ENCODE assay signal across 28 mouse cellular contexts in the genomic region with DNA sequence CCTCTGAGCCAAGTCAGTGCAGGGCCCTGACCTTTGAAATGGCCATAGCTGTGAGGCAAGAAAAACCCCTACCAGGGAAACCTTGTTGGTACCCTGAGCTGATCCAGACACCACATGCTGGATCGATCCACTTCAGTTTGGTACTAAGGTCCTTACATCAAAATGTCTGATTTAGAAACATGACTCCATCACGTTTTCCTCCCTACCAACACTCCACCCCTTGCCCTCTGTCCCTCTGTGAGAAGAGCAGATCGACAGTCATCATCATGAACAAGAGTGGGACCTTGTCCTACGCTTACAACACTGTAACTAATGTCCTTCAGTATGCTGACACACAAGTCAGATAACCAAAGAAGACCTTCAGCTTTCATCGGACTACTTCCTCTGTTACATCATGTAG.
DNase-seq lines count a peak whose midpoint lies in the region; ATAC-seq and TF ChIP-seq lines count a peak whose summit lies in the region.
"Had no signal": no experiment of that assay in that cellular context is flagged by ENCODE, and none has a peak within 500 bp of the region (broad histone marks: within the 10 kb centered on the region; RNA-seq: fewer than 3 reads in every experiment).

No protein-coding gene starts in this region.

- no peak for DNase-seq in forebrain, embryonic 10.5 days (ENCODE audit: extremely low spot score, low spot score)
- no peak for DNase-seq in liver, postnatal 0 days
- DNase-seq in liver, result no peak
- DNase-seq in adrenal gland, postnatal 14 days, result peak; percentile 55
- DNase-seq: cerebellum, adult 2 months; cerebellum, postnatal 14 days; gastrocnemius, postnatal 14 days; heart, postnatal 36 days; kidney, postnatal 14 days; lung, postnatal 4 days; right cerebral cortex, postnatal 25 days; spleen, adult 18-20 months; thymus, adult 18-20 months; thymus, postnatal 36 days had no signal

- no peak for TF ChIP-seq CTCF in liver, postnatal 0 days (IDR thresholded peaks at IDR 0.05; ENCODE audit: low read depth)

- no peak overlapping the region for H3K9ac ChIP-seq in forebrain, embryonic 12.5 days
- no peak overlapping the region for H3K9ac ChIP-seq in liver, postnatal 0 days (replicated peaks)
- no peak overlapping the region for H3K9ac ChIP-seq in midbrain, embryonic 15.5 days
- H3K9ac ChIP-seq: hindbrain, embryonic 12.5 days; intestine, embryonic 15.5 days; liver, embryonic 15.5 days; lung, embryonic 15.5 days; midbrain, embryonic 12.5 days; neural tube, embryonic 15.5 days had no signal

- H3K4me2 ChIP-seq in forebrain, embryonic 12.5 days, result no peak overlapping the region
- no peak overlapping the region for H3K4me2 ChIP-seq in liver, postnatal 0 days (ENCODE audit: low read depth, low read length)
- no peak overlapping the region for H3K4me2 ChIP-seq in midbrain, embryonic 15.5 days
- H3K4me2 ChIP-seq: hindbrain, embryonic 12.5 days; intestine, embryonic 15.5 days; liver, embryonic 15.5 days; lung, embryonic 15.5 days; midbrain, embryonic 12.5 days; neural tube, embryonic 15.5 days had no signal

- no peak for TF ChIP-seq EP300 in liver, postnatal 0 days (IDR thresholded peaks at IDR 0.05; ENCODE audit: low read depth)

- no peak for ATAC-seq in forebrain, embryonic 12.5 days (ENCODE audit: low FRiP score)
- ATAC-seq in liver, postnatal 0 days, result peak; percentile 67
- no peak for ATAC-seq in activated CD4-positive, CD25-positive, alpha-beta regulatory T cell, adult 4 months
- ATAC-seq in midbrain, embryonic 15.5 days (replicated peaks), result no peak
- ATAC-seq: hindbrain, postnatal 0 days; intestine, embryonic 15.5 days; Patski had no signal

- H3K27me3 ChIP-seq in forebrain, embryonic 12.5 days, result peaks cover 18% of the 10 kb centered on the region
- peaks cover 83% of the 10 kb centered on the region for H3K27me3 ChIP-seq in forebrain, embryonic 10.5 days (ENCODE audit: poor library complexity, severe bottlenecking)
- no peaks in the 10 kb centered on the region for H3K27me3 ChIP-seq in liver, postnatal 0 days (ENCODE audit: insufficient read depth, low read length)
- H3K27me3 ChIP-seq in midbrain, embryonic 15.5 days (replicated peaks), result 0 out of 2 replicates have a peak, but pooled peaks cover 3% of the 10 kb centered on the region
- H3K27me3 ChIP-seq: hindbrain, embryonic 12.5 days; intestine, embryonic 15.5 days; liver, embryonic 15.5 days; lung, embryonic 15.5 days; megakaryocyte, embryonic 14.5 days; neural tube, embryonic 15.5 days; Patski had no signal

- H3K9me3 ChIP-seq in forebrain, embryonic 12.5 days, result no peaks in the 10 kb centered on the region
- no peaks in the 10 kb centered on the region for H3K9me3 ChIP-seq in forebrain, embryonic 10.5 days
- H3K9me3 ChIP-seq in liver, postnatal 0 days (ENCODE audit: low read length), result no peaks in the 10 kb centered on the region
- H3K9me3 ChIP-seq in midbrain, embryonic 15.5 days, result no peaks in the 10 kb centered on the region
- H3K9me3 ChIP-seq: hindbrain, embryonic 12.5 days; intestine, embryonic 15.5 days; liver, embryonic 15.5 days; lung, embryonic 15.5 days; midbrain, embryonic 12.5 days; neural tube, embryonic 15.5 days had no signal

- peaks cover 7% of the 10 kb centered on the region; the same call in 1 of the 2 replicates for H3K36me3 ChIP-seq in forebrain, embryonic 12.5 days (replicated peaks)
- H3K36me3 ChIP-seq in forebrain, embryonic 10.5 days (replicated peaks), result peaks cover 11% of the 10 kb centered on the region
- H3K36me3 ChIP-seq in liver, postnatal 0 days (replicated peaks; ENCODE audit: insufficient read depth, low read length), result no peaks in the 10 kb centered on the region
- no peaks in the 10 kb centered on the region for H3K36me3 ChIP-seq in midbrain, embryonic 15.5 days (replicated peaks)
- H3K36me3 ChIP-seq: intestine, embryonic 15.5 days; liver, embryonic 15.5 days; neural tube, embryonic 15.5 days had no signal

- WGBS in forebrain, embryonic 12.5 days, result 57% methylated on average over 5 of the region's 5 CpGs
- 68% methylated on average over 5 of the region's 5 CpGs for WGBS in forebrain, embryonic 10.5 days
- 65% methylated on average over 5 of the region's 5 CpGs for WGBS in liver, postnatal 0 days (ENCODE audit: insufficient replicate concordance)
- WGBS in midbrain, embryonic 15.5 days, result 79% methylated on average over 5 of the region's 5 CpGs

- H3K4me1 ChIP-seq in forebrain, embryonic 12.5 days, result peaks cover 61% of the 10 kb centered on the region
- peaks cover 88% of the 10 kb centered on the region for H3K4me1 ChIP-seq in forebrain, embryonic 10.5 days
- 0 out of 2 replicates have a peak, but pooled peaks cover 2% of the 10 kb centered on the region for H3K4me1 ChIP-seq in liver, postnatal 0 days (ENCODE audit: insufficient read depth)
- H3K4me1 ChIP-seq in midbrain, embryonic 15.5 days, result peaks cover 15% of the 10 kb centered on the region
- H3K4me1 ChIP-seq: liver, embryonic 15.5 days; megakaryocyte, embryonic 14.5 days had no signal

- H3K4me3 ChIP-seq in forebrain, embryonic 12.5 days (replicated peaks), result no peak overlapping the region
- H3K4me3 ChIP-seq in forebrain, embryonic 10.5 days, result no peak overlapping the region
- no peak overlapping the region for H3K4me3 ChIP-seq in liver, postnatal 0 days (ENCODE audit: low read depth, low read length)
- no peak overlapping the region for H3K4me3 ChIP-seq in midbrain, embryonic 15.5 days
- H3K4me3 ChIP-seq: erythroblast, embryonic 14.5 days; hindbrain, embryonic 12.5 days; intestine, embryonic 15.5 days; liver, embryonic 15.5 days; lung, embryonic 15.5 days; megakaryocyte, embryonic 14.5 days; midbrain, embryonic 12.5 days; neural tube, embryonic 15.5 days had no signal

- H3K27ac ChIP-seq in forebrain, embryonic 12.5 days, result 0 out of 2 replicates have a peak overlapping the region, but pooled peaks have one; percentile 46
- H3K27ac ChIP-seq in forebrain, embryonic 10.5 days, result no peak overlapping the region
- H3K27ac ChIP-seq in liver, postnatal 0 days (ENCODE audit: low read depth), result no peak overlapping the region
- no peak overlapping the region for H3K27ac ChIP-seq in midbrain, embryonic 15.5 days
- H3K27ac ChIP-seq: hindbrain, embryonic 12.5 days; hindbrain, postnatal 0 days; intestine, embryonic 15.5 days; liver, embryonic 15.5 days; lung, embryonic 15.5 days; midbrain, embryonic 12.5 days; neural tube, embryonic 15.5 days; stomach, postnatal 0 days had no signal
